8 mouse cellular contexts compared by ENCODE assay signal in the genomic region with DNA sequence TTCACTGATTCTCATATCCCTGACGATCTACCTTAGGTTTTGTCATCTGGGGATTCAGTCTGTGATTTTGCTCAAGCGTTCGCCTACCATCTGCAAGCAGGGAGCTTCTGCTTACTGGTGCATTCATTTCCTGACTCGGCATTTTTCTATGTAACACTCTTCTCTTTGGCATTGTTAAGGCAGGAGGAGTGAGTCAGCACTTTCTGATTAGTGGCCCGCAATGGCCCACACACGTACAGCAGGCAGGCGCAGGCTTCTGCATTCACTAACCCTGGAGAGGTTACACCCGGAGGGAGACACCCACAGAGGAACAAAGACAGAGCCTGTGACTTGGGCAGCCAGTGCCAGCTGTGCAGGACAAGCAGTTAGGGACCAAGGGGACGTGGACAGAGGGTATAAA. TPM values are rescaled to one million over a fixed set of nuclear protein-coding genes. Genes with fewer than 3 reads are reported as not detected.
DNase-seq lines count a peak whose midpoint lies in the region.

No protein-coding gene starts in this region.

- peak; percentile 20 for DNase-seq in layer of hippocampus, adult 11-12 months (ENCODE audit: low spot score)
- no peak for DNase-seq in layer of hippocampus, postnatal 25 days (ENCODE audit: extremely low spot score in 1 of 2, low spot score in 1 of 2)
- peak; percentile 65 for DNase-seq in Muller cell, postnatal 12 days (ENCODE audit: inconsistent ontology term)
- peak; percentile 19 to 36 for DNase-seq in heart, adult 9 months (ENCODE audit: low spot score in 2 of 2)
- peak; percentile 7 for DNase-seq in layer of hippocampus, adult 9-10 months (ENCODE audit: low spot score)
- peak; percentile 3 for DNase-seq in skeletal muscle tissue, adult 2 months (ENCODE audit: low read depth, low spot score)
- no peak for DNase-seq in lung, postnatal 4 days
- no peak for DNase-seq in B cell, adult 2 months

RNA-seq across cellular contexts. Expression of gene Polr3g, which starts 19.2 kb away (rescaled TPM):
- total RNA-seq in layer of hippocampus, postnatal 25 days (2021) = 1 to 10 TPM; 4.2 to 4.6 TPM

RNA-seq across cellular contexts. Expression of gene Mblac2, which starts 19.5 kb away (rescaled TPM):
- 10 to 100 TPM; 23.0 to 23.5 TPM for total RNA-seq in layer of hippocampus, postnatal 25 days (2021)

RNA-seq across cellular contexts. Expression of gene Lysmd3, which starts 34.1 kb away (rescaled TPM):
- 10 to 100 TPM in 1 of 2 experiments, 1 to 10 TPM in 1; 9.8 to 12.3 TPM for total RNA-seq in layer of hippocampus, postnatal 25 days (2021)

RNA-seq across cellular contexts. Expression of gene Adgrv1, which starts 58.7 kb away (rescaled TPM):
- total RNA-seq in layer of hippocampus, postnatal 25 days (2021) = 1 to 10 TPM; 2.5 to 3.2 TPM

Comparison
In these comparisons a context has a peak if more than half of its experiments do, and no peak if none do; other contexts are left out.
1. DNase-seq: peak in layer of hippocampus, adult 11-12 months (single experiment), Muller cell, postnatal 12 days (single experiment), heart, adult 9 months (2 of 2), layer of hippocampus, adult 9-10 months (single experiment) and skeletal muscle tissue, adult 2 months (single experiment); none in layer of hippocampus, postnatal 25 days (0 of 2), lung, postnatal 4 days (0 of 2) and B cell, adult 2 months (0 of 2).